Mouse (Mus musculus): ENCODE data around the gene Rtca. TPM values are rescaled to one million over a fixed set of nuclear protein-coding genes. Genes with fewer than 3 reads are reported as not detected.

Gene Rtca
- polyA plus RNA-seq, 1 experiment = 102 TPM

GRCm38 (mm10) chr3:116490920-116491319 is 17.1 kb downstream of the Rtca start:
- H3K4me3 ChIP-seq (replicated peaks; ENCODE audit: insufficient read depth, low read depth, low read length) = no peak overlapping the region
- 94% methylated on average over 5 of the region's 5 CpGs for WGBS
- no peaks in the 10 kb centered on the region for H3K27me3 ChIP-seq (ENCODE audit: control insufficient read depth, insufficient read depth, low read length)
- H3K27ac ChIP-seq (ENCODE audit: insufficient read depth, low read length) = no peak overlapping the region
- TF ChIP-seq CTCF (IDR thresholded peaks at IDR 0.05; ENCODE audit: borderline replicate concordance, insufficient read depth, low read depth, low read length) = no peak
- TF ChIP-seq POLR2A (IDR thresholded peaks at IDR 0.05; ENCODE audit: borderline replicate concordance, insufficient read depth, low read length) = no peak
- no peaks in the 10 kb centered on the region for H3K4me1 ChIP-seq (ENCODE audit: control insufficient read depth, insufficient read depth, low read length)
- DNase-seq = no peak

GRCm38 (mm10) chr3:116483271-116483670 is 24.7 kb downstream of the Rtca start:
- TF ChIP-seq CTCF (IDR thresholded peaks at IDR 0.05; ENCODE audit: borderline replicate concordance, insufficient read depth, low read depth, low read length) = no peak

GRCm38 (mm10) chr3:116482724-116483123 is 25.3 kb downstream of the Rtca start:
- WGBS = 78% methylated on average over 3 of the region's 3 CpGs
- no peak for DNase-seq
- no peak for TF ChIP-seq POLR2A (IDR thresholded peaks at IDR 0.05; ENCODE audit: borderline replicate concordance, insufficient read depth, low read length)
- no peak for TF ChIP-seq CTCF (IDR thresholded peaks at IDR 0.05; ENCODE audit: borderline replicate concordance, insufficient read depth, low read depth, low read length)
- Histone ChIP-seq H3K27me3 (ENCODE audit: control insufficient read depth, insufficient read depth, low read length) (no peaks in the 10 kb centered on the region), H3K4me1 (ENCODE audit: control insufficient read depth, insufficient read depth, low read length) (no peaks in the 10 kb centered on the region), H3K4me3 (replicated peaks; ENCODE audit: insufficient read depth, low read depth, low read length) (no peak overlapping the region), H3K27ac (ENCODE audit: insufficient read depth, low read length) (no peak overlapping the region)

More at GRCm38 (mm10) chr3:116483271-116483670, 24.7 kb downstream of the Rtca start:
- Histone ChIP-seq H3K4me1 (ENCODE audit: control insufficient read depth, insufficient read depth, low read length) (no peaks in the 10 kb centered on the region), H3K27ac (ENCODE audit: insufficient read depth, low read length) (no peak overlapping the region), H3K27me3 (ENCODE audit: control insufficient read depth, insufficient read depth, low read length) (no peaks in the 10 kb centered on the region), H3K4me3 (replicated peaks; ENCODE audit: insufficient read depth, low read depth, low read length) (no peak overlapping the region)
- 90% methylated on average over 4 of the region's 4 CpGs for WGBS
- no peak for DNase-seq

GRCm38 (mm10) chr3:116480937-116481336 is 27.1 kb downstream of the Rtca start:
- no peak for DNase-seq
- Histone ChIP-seq H3K27me3 (ENCODE audit: control insufficient read depth, insufficient read depth, low read length) (no peaks in the 10 kb centered on the region), H3K27ac (ENCODE audit: insufficient read depth, low read length) (no peak overlapping the region), H3K4me3 (replicated peaks; ENCODE audit: insufficient read depth, low read depth, low read length) (no peak overlapping the region), H3K4me1 (ENCODE audit: control insufficient read depth, insufficient read depth, low read length) (no peaks in the 10 kb centered on the region)
- 61% methylated on average over 5 of the region's 5 CpGs for WGBS
- no peak for TF ChIP-seq POLR2A (IDR thresholded peaks at IDR 0.05; ENCODE audit: borderline replicate concordance, insufficient read depth, low read length)
- TF ChIP-seq CTCF (IDR thresholded peaks at IDR 0.05; ENCODE audit: borderline replicate concordance, insufficient read depth, low read depth, low read length) = no peak

GRCm38 (mm10) chr3:116480119-116480518 is 27.9 kb downstream of the Rtca start:
- TF ChIP-seq POLR2A (IDR thresholded peaks at IDR 0.05; ENCODE audit: borderline replicate concordance, insufficient read depth, low read length) = no peak
- no peak for TF ChIP-seq CTCF (IDR thresholded peaks at IDR 0.05; ENCODE audit: borderline replicate concordance, insufficient read depth, low read depth, low read length)
- Histone ChIP-seq H3K27me3 (ENCODE audit: control insufficient read depth, insufficient read depth, low read length) (no peaks in the 10 kb centered on the region), H3K4me3 (replicated peaks; ENCODE audit: insufficient read depth, low read depth, low read length) (no peak overlapping the region), H3K27ac (ENCODE audit: insufficient read depth, low read length) (no peak overlapping the region), H3K4me1 (ENCODE audit: control insufficient read depth, insufficient read depth, low read length) (no peaks in the 10 kb centered on the region)
- WGBS = 13% methylated on average over 2 of the region's 2 CpGs
- DNase-seq = no peak

- Histone ChIP-seq H3K27ac (ENCODE audit: insufficient read depth, low read length) (no peak overlapping the region), H3K4me1 (ENCODE audit: control insufficient read depth, insufficient read depth, low read length) (no peaks in the 10 kb centered on the region), H3K4me3 (replicated peaks; ENCODE audit: insufficient read depth, low read depth, low read length) (no peak overlapping the region), H3K27me3 (ENCODE audit: control insufficient read depth, insufficient read depth, low read length) (no peaks in the 10 kb centered on the region)
- TF ChIP-seq POLR2A (IDR thresholded peaks at IDR 0.05; ENCODE audit: borderline replicate concordance, insufficient read depth, low read length) = no peak
- no peak for TF ChIP-seq CTCF (IDR thresholded peaks at IDR 0.05; ENCODE audit: borderline replicate concordance, insufficient read depth, low read depth, low read length)
- 79% methylated on average over 7 of the region's 7 CpGs for WGBS
- DNase-seq = no peak
These were observed 30.7 kb downstream of the Rtca start for GRCm38 (mm10) chr3:116477351-116477750.

- no peak for DNase-seq
- no peak overlapping the region for H3K27ac ChIP-seq (ENCODE audit: insufficient read depth, low read length)
- no peaks in the 10 kb centered on the region for H3K4me1 ChIP-seq (ENCODE audit: control insufficient read depth, insufficient read depth, low read length)
- TF ChIP-seq POLR2A (IDR thresholded peaks at IDR 0.05; ENCODE audit: borderline replicate concordance, insufficient read depth, low read length) (no peak), CTCF (IDR thresholded peaks at IDR 0.05; ENCODE audit: borderline replicate concordance, insufficient read depth, low read depth, low read length) (no peak)
- no peak overlapping the region for H3K4me3 ChIP-seq (replicated peaks; ENCODE audit: insufficient read depth, low read depth, low read length)
- no peaks in the 10 kb centered on the region for H3K27me3 ChIP-seq (ENCODE audit: control insufficient read depth, insufficient read depth, low read length)
- 56% methylated on average over 5 of the region's 5 CpGs for WGBS
These were observed 31.2 kb downstream of the Rtca start for GRCm38 (mm10) chr3:116476686-116477298.

- 76% methylated on average over 11 of the region's 11 CpGs for WGBS
- H3K27me3 ChIP-seq (ENCODE audit: control insufficient read depth, insufficient read depth, low read length) = no peaks in the 10 kb centered on the region
- no peak overlapping the region for H3K27ac ChIP-seq (ENCODE audit: insufficient read depth, low read length)
- no peak overlapping the region for H3K4me3 ChIP-seq (replicated peaks; ENCODE audit: insufficient read depth, low read depth, low read length)
- no peak for DNase-seq
- H3K4me1 ChIP-seq (ENCODE audit: control insufficient read depth, insufficient read depth, low read length) = no peaks in the 10 kb centered on the region
- no peak for TF ChIP-seq POLR2A (IDR thresholded peaks at IDR 0.05; ENCODE audit: borderline replicate concordance, insufficient read depth, low read length)
- no peak for TF ChIP-seq CTCF (IDR thresholded peaks at IDR 0.05; ENCODE audit: borderline replicate concordance, insufficient read depth, low read depth, low read length)
These were observed 33.4 kb downstream of the Rtca start for GRCm38 (mm10) chr3:116474602-116475001.

Data from cerebellum, adult 2 months (tissue).